Mouse (Mus musculus) frontal cortex, adult (tissue): ENCODE results near the gene Mnd1.

Source experiments
- ATAC-seq: cut with Nextera tagmentation; 2 replicates; pipeline ENCODE4 v1.9.2; 2017; ENCODE audit warnings: mild to moderate bottlenecking, moderate library complexity, mixed read lengths; ENCODE audit not compliant: low TSS enrichment

Gene Mnd1

GRCm38 (mm10) chr3:84157559-84158350 lies 2.2 kb upstream of the Mnd1 start:
- peak; percentile 2 for ATAC-seq

GRCm38 (mm10) chr3:84157011-84157410 lies 1.4 kb upstream of the Mnd1 start:
- ATAC-seq = 0 out of 2 replicates have a peak, but pooled peaks have one; percentile 0

DNA sequence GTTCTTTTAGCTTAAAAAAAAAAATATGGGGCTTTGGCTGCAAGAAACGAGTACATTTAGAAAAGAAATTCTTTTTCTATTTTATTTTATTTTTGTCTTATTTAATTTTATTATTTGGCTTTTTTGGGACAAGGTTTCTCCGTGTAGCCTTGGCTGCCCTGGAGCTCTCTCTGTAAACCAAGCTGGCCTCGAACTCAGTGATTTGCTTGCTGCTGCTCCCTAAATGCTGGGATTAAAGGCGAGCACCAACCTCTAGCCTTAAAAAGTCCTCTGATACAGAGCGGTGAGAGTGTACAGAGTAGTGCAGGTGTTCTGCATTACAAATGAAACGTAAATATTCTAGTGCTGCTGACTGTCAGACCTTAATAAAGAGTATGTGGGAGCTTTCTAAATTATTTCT lies 519 bp upstream of the Mnd1 start:
- no peak for ATAC-seq

- peak; percentile 17 for ATAC-seq
These were observed 440 bp downstream of the Mnd1 start for GRCm38 (mm10) chr3:84155146-84155545.

- ATAC-seq = no peak
These were observed 855 bp downstream of the Mnd1 start for GRCm38 (mm10) chr3:84154721-84155141.

- no peak for ATAC-seq
These were observed 5.8 kb downstream of the Mnd1 start for GRCm38 (mm10) chr3:84149831-84150230.

- no peak for ATAC-seq
These were observed 14.6 kb downstream of the Mnd1 start for GRCm38 (mm10) chr3:84140947-84141346.

- no peak for ATAC-seq
These were observed 19.1 kb downstream of the Mnd1 start for GRCm38 (mm10) chr3:84136509-84136908.

DNA sequence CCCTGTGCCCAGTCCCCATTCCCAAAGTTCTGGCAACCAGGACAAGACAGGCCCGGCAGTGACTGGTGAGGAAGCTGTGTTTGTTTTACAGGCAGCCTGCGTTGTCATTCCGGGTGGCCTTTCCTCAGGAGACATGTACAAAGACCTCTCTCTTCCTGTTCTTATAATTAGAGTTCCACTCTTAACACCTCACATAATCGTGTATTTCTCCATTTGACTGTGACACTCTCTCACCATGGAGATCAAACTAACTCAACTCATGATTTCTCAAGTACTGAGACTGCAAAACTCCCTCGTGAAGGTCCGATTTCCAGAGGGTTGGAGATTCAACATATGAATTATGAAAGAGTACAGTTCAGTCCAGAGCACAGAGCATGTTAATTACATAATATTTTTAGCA lies 19.7 kb downstream of the Mnd1 start:
- ATAC-seq = no peak

- ATAC-seq = no peak
These were observed 20.2 kb downstream of the Mnd1 start for GRCm38 (mm10) chr3:84135387-84135786.

DNA sequence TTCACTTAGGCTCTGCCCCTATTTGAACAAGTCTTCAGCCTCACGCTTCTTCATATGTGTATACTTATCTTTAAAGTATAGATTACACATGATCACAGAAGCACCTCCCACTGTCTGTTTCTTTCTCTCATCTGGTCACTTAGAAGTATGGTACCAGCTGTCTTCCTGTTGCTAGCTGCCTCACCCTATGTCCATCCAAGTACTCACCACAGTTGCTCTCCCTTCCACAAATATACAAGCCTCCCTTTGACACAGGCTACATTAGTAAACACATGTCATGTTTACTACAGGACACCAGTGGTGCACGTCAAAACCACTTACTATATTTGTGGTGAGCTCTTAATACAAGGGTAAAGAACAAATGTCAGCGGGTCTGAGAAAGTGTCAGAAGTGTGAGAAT lies 24.2 kb downstream of the Mnd1 start:
- no peak for ATAC-seq

DNA sequence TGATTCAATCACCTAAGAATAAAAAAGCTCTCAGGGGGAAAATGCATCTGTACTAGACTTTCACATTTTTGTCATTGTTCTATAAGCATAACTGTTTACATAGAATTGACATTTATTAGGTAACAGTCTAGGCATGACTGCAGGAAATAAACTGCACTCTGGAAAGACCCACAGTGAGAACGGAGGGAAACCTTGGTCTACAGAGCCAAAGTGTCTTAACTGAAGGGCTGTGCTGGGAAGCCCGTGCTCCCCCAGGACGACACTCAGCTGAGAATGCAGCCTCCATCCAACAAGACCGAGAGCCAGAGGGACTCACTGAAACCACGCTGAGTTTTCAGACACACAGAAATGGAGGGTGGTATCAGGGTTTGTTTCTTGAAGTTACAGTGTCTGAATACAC lies 24.8 kb downstream of the Mnd1 start:
- ATAC-seq = no peak

DNA sequence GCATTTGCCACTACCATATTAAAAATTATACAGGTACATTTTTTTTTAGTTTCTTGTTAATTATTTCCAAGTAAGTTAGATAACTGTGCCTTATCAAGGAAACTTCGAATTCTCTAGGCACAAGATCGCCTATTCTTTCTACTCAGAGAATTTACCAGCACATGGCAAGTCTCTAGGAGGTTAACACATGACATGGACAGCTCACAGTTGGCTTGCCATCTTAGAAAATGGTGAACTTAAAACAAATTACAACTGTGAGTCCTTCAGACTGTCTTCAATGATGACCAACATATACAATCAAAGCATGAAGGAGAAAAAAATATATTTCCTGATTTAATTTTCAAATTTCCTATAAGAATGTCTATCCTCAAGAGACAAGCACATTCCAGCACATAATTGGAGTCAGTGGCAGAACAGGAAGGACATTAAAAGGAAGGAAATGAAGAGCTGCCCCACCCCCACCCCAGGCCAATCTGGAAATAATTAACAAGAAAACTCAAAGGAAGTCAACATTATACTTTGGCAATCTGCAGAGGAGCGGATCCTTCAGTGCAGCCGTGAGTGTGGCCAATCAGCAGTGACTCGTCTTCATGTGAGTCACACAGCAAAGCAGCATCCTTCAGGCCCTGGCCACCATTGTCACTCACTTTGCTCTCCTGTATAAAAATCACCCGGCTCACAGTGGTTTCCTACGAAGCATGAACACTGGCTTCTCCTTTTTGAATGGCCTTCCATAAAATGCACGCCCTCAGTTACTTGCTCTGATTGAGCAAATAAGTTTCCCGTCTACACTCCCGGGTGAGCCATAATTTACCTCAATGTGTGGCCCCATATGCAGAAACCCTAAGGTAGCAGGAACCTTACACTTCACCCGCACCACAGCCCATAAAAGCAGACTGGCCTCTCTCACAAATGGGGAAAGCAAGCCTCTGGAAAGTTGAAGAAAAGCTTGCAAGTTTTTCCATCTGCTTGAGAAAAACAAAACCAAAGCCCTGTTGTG lies 26.4 kb downstream of the Mnd1 start:
- no peak for ATAC-seq

GRCm38 (mm10) chr3:84127431-84127830 lies 28.2 kb downstream of the Mnd1 start:
- peak; percentile 57 for ATAC-seq

DNA sequence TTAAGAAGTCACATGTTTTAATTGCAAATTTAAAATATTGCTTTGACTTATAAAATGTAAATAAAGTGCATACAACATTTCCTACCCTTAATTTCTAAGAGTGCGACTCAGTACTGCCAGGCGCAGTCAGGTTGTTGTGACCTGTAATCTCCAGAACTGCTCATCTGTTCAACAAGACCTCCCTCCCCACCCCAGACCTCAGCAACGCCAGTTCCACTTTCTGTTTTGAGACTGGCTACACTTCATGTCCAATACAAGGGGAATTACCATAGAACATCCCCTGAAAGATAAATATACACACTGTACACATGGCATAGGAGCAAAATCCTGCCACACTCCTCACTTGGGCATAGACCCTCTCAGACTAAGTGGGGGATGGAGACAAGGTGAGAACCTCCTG lies 28.9 kb downstream of the Mnd1 start:
- no peak for ATAC-seq

DNA sequence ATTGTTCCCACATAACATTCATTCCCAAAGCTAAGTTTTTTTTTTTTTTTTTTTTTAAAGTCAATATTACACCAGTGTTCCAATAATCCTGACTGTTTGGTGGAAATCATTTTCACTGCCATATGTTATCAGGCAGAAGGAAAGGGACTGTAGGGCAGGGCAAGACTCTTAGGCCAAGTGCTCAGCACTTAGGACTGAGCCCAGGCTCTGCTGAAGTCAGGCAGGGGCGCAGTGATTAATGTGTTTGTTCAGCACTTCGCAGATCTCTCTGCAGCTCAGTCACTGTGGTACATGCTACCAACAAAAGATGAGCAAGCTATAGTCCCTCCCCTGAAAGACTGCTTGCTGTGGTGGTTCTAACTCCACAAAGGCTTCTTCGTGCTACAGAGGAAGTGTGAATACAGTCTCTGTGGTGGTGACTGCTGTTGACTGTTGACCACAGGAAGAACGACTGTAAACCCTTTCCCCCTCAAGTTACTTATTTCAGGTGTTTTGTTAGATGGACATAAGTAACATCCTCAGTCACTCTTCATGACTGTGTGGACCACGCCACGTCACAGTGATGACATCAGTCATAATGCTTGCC lies 29.8 kb downstream of the Mnd1 start:
- ATAC-seq = no peak

GRCm38 (mm10) chr3:84123461-84123860 lies 32.1 kb downstream of the Mnd1 start:
- no peak for ATAC-seq

DNA sequence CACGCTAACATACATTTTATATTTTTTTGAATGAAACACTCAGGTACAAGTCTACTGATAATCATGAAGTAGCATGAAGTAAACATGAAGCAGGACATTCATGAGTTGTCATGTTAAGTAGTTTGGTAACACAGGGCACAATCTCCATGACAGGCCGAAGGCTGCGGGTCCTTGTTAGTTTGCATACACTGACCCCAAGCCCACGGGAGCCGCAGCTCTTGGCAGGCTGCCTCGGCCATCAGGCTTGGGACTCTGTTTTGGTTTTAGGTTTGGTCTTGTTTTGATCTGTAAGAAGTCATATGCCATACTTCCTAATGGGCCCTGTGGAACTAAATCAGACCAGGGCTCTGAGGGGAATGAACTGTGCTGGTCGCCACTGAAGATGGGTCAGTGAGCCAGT lies 36.9 kb downstream of the Mnd1 start:
- no peak for ATAC-seq

- no peak for ATAC-seq
These were observed 37.4 kb downstream of the Mnd1 start for GRCm38 (mm10) chr3:84118178-84118577.

DNA sequence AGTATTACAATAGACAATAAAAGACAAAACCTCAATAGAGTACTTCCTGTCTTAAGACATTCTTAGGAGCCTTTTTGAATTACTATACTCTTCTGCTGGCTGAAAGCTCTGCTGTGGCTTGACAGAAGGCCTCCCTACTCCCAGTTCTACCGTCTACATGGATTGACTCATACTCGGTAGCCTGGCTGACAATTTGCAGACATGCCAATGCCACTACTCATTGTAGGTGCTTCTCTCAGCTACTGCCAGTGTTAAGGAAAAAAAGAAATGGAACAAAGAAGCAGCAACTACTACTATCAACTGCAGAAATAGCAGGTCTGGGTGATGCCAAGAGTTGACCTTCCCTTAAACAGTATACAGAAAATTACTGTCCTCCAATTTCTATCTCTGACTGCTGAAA lies 47.0 kb downstream of the Mnd1 start:
- ATAC-seq = no peak

DNA sequence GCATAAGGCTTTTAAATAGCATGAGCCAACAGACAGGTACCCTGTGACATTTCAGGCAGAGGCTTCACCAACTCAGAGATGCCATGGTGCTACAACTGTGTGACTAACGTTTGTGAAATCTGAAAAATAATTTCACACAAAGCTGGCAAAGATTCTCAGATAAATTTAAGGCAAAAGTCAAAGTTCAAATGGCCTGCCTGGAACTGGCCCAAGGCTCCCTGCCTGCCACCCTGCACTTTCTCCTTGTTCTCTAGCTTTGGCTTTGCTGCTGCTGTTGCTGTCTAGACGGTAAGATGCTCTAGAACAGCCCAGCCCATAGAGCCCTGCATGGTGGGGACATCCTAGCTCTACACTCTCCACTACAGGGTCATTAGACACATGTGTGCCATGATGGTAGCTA lies 49.5 kb downstream of the Mnd1 start:
- ATAC-seq = no peak

GRCm38 (mm10) chr3:84103536-84103935 lies 52.0 kb downstream of the Mnd1 start:
- no peak for ATAC-seq
